ENCODE assay signal across 13 mouse cellular contexts in the genomic region with DNA sequence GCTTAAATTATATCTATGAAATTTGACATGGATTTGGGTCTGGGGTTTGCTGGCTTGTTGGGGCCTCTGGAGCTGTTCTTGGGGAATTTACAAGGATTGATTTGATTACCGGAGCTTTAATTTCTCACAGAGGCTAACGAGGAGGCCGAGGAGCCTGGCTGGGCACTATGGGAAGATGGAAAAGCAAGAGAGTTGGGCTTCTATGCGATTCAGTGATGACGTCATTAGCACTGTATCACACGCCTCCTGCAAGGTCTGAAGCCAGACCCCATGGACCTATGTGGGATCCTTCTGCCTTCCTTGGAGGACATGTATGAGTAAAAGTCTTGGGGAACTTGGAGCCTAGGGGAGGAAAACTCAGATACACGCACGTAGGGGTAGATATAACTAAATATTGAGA. TPM values are rescaled to one million over a fixed set of nuclear protein-coding genes. Genes with fewer than 3 reads are reported as not detected.
DNase-seq lines count a peak whose midpoint lies in the region; ATAC-seq and TF ChIP-seq lines count a peak whose summit lies in the region.
"Had no signal": no experiment of that assay in that cellular context is flagged by ENCODE, and none has a peak within 500 bp of the region (broad histone marks: within the 10 kb centered on the region; RNA-seq: fewer than 3 reads in every experiment).

No protein-coding gene starts in this region.

- H3K4me3 ChIP-seq in intestine, embryonic 14.5 days (ENCODE audit: low read depth, low read length): no peak overlapping the region
- no peak overlapping the region for H3K4me3 ChIP-seq in intestine, postnatal 0 days (ENCODE audit: low read depth, low read length)
- no peak overlapping the region for H3K4me3 ChIP-seq in embryonic facial prominence, embryonic 12.5 days
- no peak overlapping the region for H3K4me3 ChIP-seq in hindbrain, embryonic 12.5 days
- no peak overlapping the region for H3K4me3 ChIP-seq in midbrain, postnatal 0 days (ENCODE audit: low read depth, low read length)
- H3K4me3 ChIP-seq: liver, embryonic 15.5 days had no signal

- H3K27me3 ChIP-seq in intestine, embryonic 14.5 days (replicated peaks; ENCODE audit: control insufficient read depth, insufficient read depth, low read length): peaks cover 2% of the 10 kb centered on the region; the same call in 1 of the 2 replicates
- H3K27me3 ChIP-seq in intestine, postnatal 0 days (replicated peaks; ENCODE audit: control insufficient read depth, insufficient read depth, low read length): no peaks in the 10 kb centered on the region
- H3K27me3 ChIP-seq in embryonic facial prominence, embryonic 12.5 days: no peaks in the 10 kb centered on the region
- H3K27me3 ChIP-seq in hindbrain, embryonic 12.5 days: peaks cover 6% of the 10 kb centered on the region; the same call in 1 of the 2 replicates
- H3K27me3 ChIP-seq in midbrain, postnatal 0 days (ENCODE audit: insufficient read depth, low read length): no peaks in the 10 kb centered on the region

- H3K4me1 ChIP-seq in intestine, embryonic 14.5 days (replicated peaks; ENCODE audit: control insufficient read depth, insufficient read depth, low read length): no peaks in the 10 kb centered on the region
- H3K4me1 ChIP-seq in intestine, postnatal 0 days (replicated peaks; ENCODE audit: control insufficient read depth, insufficient read depth, low read length): no peaks in the 10 kb centered on the region
- H3K4me1 ChIP-seq in embryonic facial prominence, embryonic 12.5 days: peaks cover 33% of the 10 kb centered on the region
- peaks cover 36% of the 10 kb centered on the region for H3K4me1 ChIP-seq in hindbrain, embryonic 12.5 days
- H3K4me1 ChIP-seq in midbrain, postnatal 0 days (ENCODE audit: insufficient read depth, low read length): peaks cover 11% of the 10 kb centered on the region; the same call in 1 of the 2 replicates
- H3K4me1 ChIP-seq: liver, embryonic 15.5 days had no signal

- DNase-seq in intestine, embryonic 14.5 days (ENCODE audit: low spot score): peak; percentile 47
- DNase-seq in midbrain, postnatal 0 days (ENCODE audit: low spot score): no peak
- DNase-seq in gastrocnemius, postnatal 14 days: no peak
- no peak for DNase-seq in layer of hippocampus, postnatal 36 days
- no peak for DNase-seq in heart, postnatal 25 days (ENCODE audit: low spot score)

- H3K36me3 ChIP-seq in intestine, embryonic 14.5 days (ENCODE audit: control insufficient read depth, insufficient read depth, low read length): no peaks in the 10 kb centered on the region
- H3K36me3 ChIP-seq in intestine, postnatal 0 days (ENCODE audit: control insufficient read depth, insufficient read depth): no peaks in the 10 kb centered on the region
- no peaks in the 10 kb centered on the region for H3K36me3 ChIP-seq in embryonic facial prominence, embryonic 12.5 days
- H3K36me3 ChIP-seq in hindbrain, embryonic 12.5 days: no peaks in the 10 kb centered on the region
- no peaks in the 10 kb centered on the region for H3K36me3 ChIP-seq in midbrain, postnatal 0 days (ENCODE audit: insufficient read depth, low read length)
- H3K36me3 ChIP-seq: liver, embryonic 15.5 days had no signal

- intact Hi-C loops in gastrocnemius, postnatal 14 days (cut with DNase I; ENCODE audit: low total_unique reads): loop anchor here (2.0 kb wide), 1 partner anchor 53 kb away; no protein-coding TSS in a partner anchor
- intact Hi-C loops in heart, postnatal 25 days (cut with DNase I): loop anchor here (1.0 to 5.0 kb wide), 2 partner anchors 53 to 150 kb away; no protein-coding TSS in a partner anchor

- no peak for TF ChIP-seq CTCF in intestine, postnatal 0 days (IDR thresholded peaks at IDR 0.05; ENCODE audit: low read depth)
- no peak for TF ChIP-seq CTCF in midbrain, postnatal 0 days (IDR thresholded peaks at IDR 0.05)

- no peak overlapping the region for H3K4me2 ChIP-seq in intestine, embryonic 14.5 days (ENCODE audit: low read length)
- no peak overlapping the region for H3K4me2 ChIP-seq in intestine, postnatal 0 days (replicated peaks; ENCODE audit: low read depth)
- H3K4me2 ChIP-seq in embryonic facial prominence, embryonic 12.5 days (replicated peaks): no peak overlapping the region
- peak overlapping the region; percentile 15; the same call in 1 of the 2 replicates for H3K4me2 ChIP-seq in hindbrain, embryonic 12.5 days (replicated peaks)
- no peak overlapping the region for H3K4me2 ChIP-seq in midbrain, postnatal 0 days (ENCODE audit: low read depth, low read length, poor library complexity, severe bottlenecking)
- H3K4me2 ChIP-seq: liver, embryonic 15.5 days had no signal

- H3K9ac ChIP-seq in intestine, embryonic 14.5 days (ENCODE audit: low read length): no peak overlapping the region
- H3K9ac ChIP-seq in intestine, postnatal 0 days (ENCODE audit: low read depth, low read length): no peak overlapping the region
- H3K9ac ChIP-seq in embryonic facial prominence, embryonic 12.5 days: no peak overlapping the region
- no peak overlapping the region for H3K9ac ChIP-seq in hindbrain, embryonic 12.5 days
- no peak overlapping the region for H3K9ac ChIP-seq in midbrain, postnatal 0 days (replicated peaks; ENCODE audit: low read length, poor library complexity, severe bottlenecking)
- H3K9ac ChIP-seq: liver, embryonic 15.5 days had no signal

- no peaks in the 10 kb centered on the region for H3K9me3 ChIP-seq in intestine, embryonic 14.5 days (ENCODE audit: control insufficient read depth, low read length)
- H3K9me3 ChIP-seq in intestine, postnatal 0 days (ENCODE audit: control insufficient read depth): no peaks in the 10 kb centered on the region
- H3K9me3 ChIP-seq in embryonic facial prominence, embryonic 12.5 days: no peaks in the 10 kb centered on the region
- H3K9me3 ChIP-seq in hindbrain, embryonic 12.5 days (replicated peaks): no peaks in the 10 kb centered on the region
- H3K9me3 ChIP-seq in midbrain, postnatal 0 days (ENCODE audit: low read length): no peaks in the 10 kb centered on the region
- H3K9me3 ChIP-seq: liver, embryonic 15.5 days had no signal

- H3K27ac ChIP-seq in intestine, embryonic 14.5 days (ENCODE audit: low read depth): no peak overlapping the region
- no peak overlapping the region for H3K27ac ChIP-seq in intestine, postnatal 0 days (ENCODE audit: low read depth, low read length)
- peak overlapping the region; percentile 43; the same call in 1 of the 2 replicates for H3K27ac ChIP-seq in embryonic facial prominence, embryonic 12.5 days
- peak overlapping the region; percentile 48; the same call in 1 of the 2 replicates for H3K27ac ChIP-seq in hindbrain, embryonic 12.5 days
- H3K27ac ChIP-seq in midbrain, postnatal 0 days (ENCODE audit: low read depth, low read length): peak overlapping the region; percentile 27; the same call in 1 of the 2 replicates
- H3K27ac ChIP-seq: kidney, postnatal 0 days; liver, embryonic 15.5 days had no signal

- no peak for ATAC-seq in intestine, embryonic 14.5 days (replicated peaks; ENCODE audit: low FRiP score, low TSS enrichment, low read depth)
- no peak for ATAC-seq in intestine, postnatal 0 days
- no peak for ATAC-seq in embryonic facial prominence, embryonic 12.5 days (ENCODE audit: insufficient number of reproducible peaks, insufficient read depth, low FRiP score, low TSS enrichment)
- ATAC-seq in hindbrain, embryonic 12.5 days (ENCODE audit: low FRiP score): peak; percentile 47; the same call in 1 of the 2 replicates
- peak; percentile 22; the same call in 1 of the 2 replicates for ATAC-seq in midbrain, postnatal 0 days (ENCODE audit: low FRiP score)
- ATAC-seq: Patski had no signal

- WGBS in intestine, embryonic 14.5 days: 53% methylated on average over 8 of the region's 8 CpGs
- WGBS in intestine, postnatal 0 days: 68% methylated on average over 8 of the region's 8 CpGs
- WGBS in embryonic facial prominence, embryonic 12.5 days: 37% methylated on average over 8 of the region's 8 CpGs
- 42% methylated on average over 8 of the region's 8 CpGs for WGBS in hindbrain, embryonic 12.5 days
- whole genome bisulfite sequencing in midbrain, postnatal 0 days: 30% methylated on average over 8 of the region's 8 CpGs

RNA-seq across cellular contexts. Expression of a gene that starts 30.3 kb away (rescaled TPM):
- polyA plus RNA-seq in intestine, embryonic 14.5 days (2014; fragmentation: Nextera tagmentation; extraction: Ambion mirVana): 8.8 and 9.6 TPM in 2 replicates
- 2.4 and 2.8 TPM in 2 replicates for polyA plus RNA-seq in intestine, postnatal 0 days (2015; fragmentation: Nextera tagmentation; extraction: Ambion mirVana)
- 18.8 and 20.8 TPM in 2 replicates for polyA plus RNA-seq in embryonic facial prominence, embryonic 12.5 days (2016; fragmentation: Nextera tagmentation; extraction: Ambion mirVana)
- 29.6 and 38.0 TPM in 2 replicates for polyA plus RNA-seq in hindbrain, embryonic 12.5 days (2016; fragmentation: Nextera tagmentation; extraction: Ambion mirVana)
- total RNA-seq in midbrain, postnatal 0 days (2014; rRNA removed): 25.6 and 26.6 TPM in 2 replicates
- 23.5 and 23.6 TPM in 2 replicates for polyA plus RNA-seq in midbrain, postnatal 0 days (2015; fragmentation: Nextera tagmentation; extraction: Ambion mirVana)
- total RNA-seq in gastrocnemius, postnatal 14 days (2021): 10 to 100 TPM; 27.6 to 31.4 TPM
- 10 to 100 TPM; 32.7 to 38.3 TPM for total RNA-seq in layer of hippocampus, postnatal 36 days (2021)
- 1 to 10 TPM; 6.3 to 8.3 TPM for total RNA-seq in heart, postnatal 25 days (2021)
- total RNA-seq: hematopoietic stem cell, adult 5-6 weeks; megakaryocyte-erythroid progenitor cell, adult 5-6 weeks had no signal

RNA-seq across cellular contexts. Expression of a gene that starts 30.5 kb away (rescaled TPM):
- polyA plus RNA-seq in intestine, embryonic 14.5 days (2014; fragmentation: Nextera tagmentation; extraction: Ambion mirVana): 9.9 and 10.6 TPM in 2 replicates
- polyA plus RNA-seq in intestine, postnatal 0 days (2015; fragmentation: Nextera tagmentation; extraction: Ambion mirVana): 6.1 and 7.1 TPM in 2 replicates
- polyA plus RNA-seq in embryonic facial prominence, embryonic 12.5 days (2016; fragmentation: Nextera tagmentation; extraction: Ambion mirVana): 15.4 and 17.6 TPM in 2 replicates
- 12.7 and 14.1 TPM in 2 replicates for polyA plus RNA-seq in hindbrain, embryonic 12.5 days (2016; fragmentation: Nextera tagmentation; extraction: Ambion mirVana)
- total RNA-seq in midbrain, postnatal 0 days (2014; rRNA removed): 4.9 and 5.9 TPM in 2 replicates
- polyA plus RNA-seq in midbrain, postnatal 0 days (2015; fragmentation: Nextera tagmentation; extraction: Ambion mirVana): 9.9 TPM in 2 replicates
- 1 to 10 TPM; 2.4 TPM for total RNA-seq in gastrocnemius, postnatal 14 days (2021)
- total RNA-seq in layer of hippocampus, postnatal 36 days (2021): 1 to 10 TPM; 8.4 to 8.8 TPM
- total RNA-seq in heart, postnatal 25 days (2021): 1 to 10 TPM; 6.5 to 7.8 TPM

Comparison
In these comparisons a context has a peak if more than half of its experiments do, and no peak if none do; other contexts are left out.
1. ATAC-seq: peak in hindbrain, embryonic 12.5 days (single experiment) and midbrain, postnatal 0 days (single experiment); none in intestine, embryonic 14.5 days (single experiment), intestine, postnatal 0 days (single experiment) and embryonic facial prominence, embryonic 12.5 days (single experiment).
2. H3K27ac ChIP-seq: peak in embryonic facial prominence, embryonic 12.5 days (single experiment), hindbrain, embryonic 12.5 days (single experiment) and midbrain, postnatal 0 days (single experiment); none in intestine, embryonic 14.5 days (single experiment) and intestine, postnatal 0 days (single experiment).